Mouse (Mus musculus) MEL (cell line): ENCODE measurements around the gene Edar. TPM values are rescaled to one million over a fixed set of nuclear protein-coding genes. Genes with fewer than 3 reads are reported as not detected.

ENCODE experiments used
- DNase-seq: peaks from one replicate; pipeline ENCODE4 v3.0.0; 2011; ENCODE audit warnings: low read depth, low spot score
- H3K27ac ChIP-seq: 2 replicates; pipeline ENCODE4 v1.5.1; 2012; ENCODE audit warnings: low read depth, mild to moderate bottlenecking, control low read depth, low read length, moderate library complexity; ENCODE audit not compliant: control insufficient read depth
- H3K27me3 ChIP-seq, 2 experiments: fragments of 150-350 bp in 1 of 2; sonication (generic) in 1 of 2; 2 replicates each; pipeline ENCODE4 v1.6.1; 2012; ENCODE audit warnings: low read length in 2 of 2, mild to moderate bottlenecking in 2 of 2, improper control_type of control experiment in 1 of 2, moderate library complexity in 1 of 2; ENCODE audit not compliant: insufficient read depth in 2 of 2, control insufficient read depth in 1 of 2
- H3K36me3 ChIP-seq, 2 experiments: 2 replicates each; pipeline ENCODE4 v1.6.1; 2012 to 2014; ENCODE audit warnings: low read length in 2 of 2, improper control_type of control experiment in 1 of 2, inconsistent platforms in 1 of 2, mild to moderate bottlenecking in 1 of 2; ENCODE audit not compliant: insufficient read depth in 2 of 2, control insufficient read depth in 1 of 2
- H3K4me1 ChIP-seq, 2 experiments: fragments of 150-350 bp in 1 of 2; sonication (generic) in 1 of 2; 2 replicates each; pipeline ENCODE4 v1.6.1; 2012; ENCODE audit warnings: low read length in 2 of 2, improper control_type of control experiment in 1 of 2, mild to moderate bottlenecking in 1 of 2; ENCODE audit not compliant: insufficient read depth in 2 of 2, control insufficient read depth in 1 of 2
- H3K4me3 ChIP-seq, 2 experiments: fragments of 150-350 bp in 1 of 2; sonication (generic) in 1 of 2; 2 replicates each; pipeline ENCODE4 v1.5.1; 2012; ENCODE audit warnings: low read depth in 2 of 2, low read length in 2 of 2, mild to moderate bottlenecking in 2 of 2, moderate library complexity in 2 of 2, control low read depth in 1 of 2, improper control_type of control experiment in 1 of 2; ENCODE audit not compliant: control insufficient read depth in 1 of 2, insufficient read depth in 1 of 2
- H3K79me2 ChIP-seq: 2 replicates; pipeline ENCODE4 v1.6.1; 2012; ENCODE audit warnings: mild to moderate bottlenecking, low read length, moderate library complexity; ENCODE audit not compliant: control insufficient read depth, poor library complexity, insufficient read depth
- H3K9ac ChIP-seq: 2 replicates; pipeline ENCODE4 v1.6.1; 2012; ENCODE audit warnings: low read depth, mild to moderate bottlenecking, control low read depth, low read length, moderate library complexity; ENCODE audit not compliant: control insufficient read depth, poor library complexity, severe bottlenecking
- H3K9me3 ChIP-seq: fragments of 150-350 bp; sonication (generic); replicated peaks from 2 replicates; pipeline ENCODE4 v1.6.1; 2012; ENCODE audit warnings: mild to moderate bottlenecking, low read length, improper control_type of control experiment, moderate library complexity; ENCODE audit not compliant: insufficient read depth
- BHLHE40 ChIP-seq: IDR thresholded peaks from 2 replicates; pipeline ENCODE4 v1.6.1; 2012; ENCODE audit warnings: low read depth, mild to moderate bottlenecking, inconsistent platforms, low read length, improper control_type of control experiment, borderline replicate concordance
- CTCF ChIP-seq, 3 experiments: IDR thresholded peaks in 2 of 3; conservative IDR thresholded peaks in 1 of 3; 2 replicates each; pipeline ENCODE4 v1.5.1; 2011 to 2012; ENCODE audit warnings: low read length in 3 of 3, low read depth in 2 of 3, mild to moderate bottlenecking in 2 of 3, improper control_type of control experiment in 1 of 3, inconsistent platforms in 1 of 3, mixed read lengths in 1 of 3, moderate library complexity in 1 of 3; ENCODE audit not compliant: control insufficient read depth in 1 of 3, insufficient read depth in 1 of 3, poor library complexity in 1 of 3, severe bottlenecking in 1 of 3
- E2F4 ChIP-seq: IDR thresholded peaks from 2 replicates; pipeline ENCODE4 v1.6.1; 2011; ENCODE audit warnings: low read depth, low read length, improper control_type of control experiment, borderline replicate concordance
- ELF1 ChIP-seq: IDR thresholded peaks from 2 replicates; pipeline ENCODE4 v1.6.1; 2014; ENCODE audit warnings: low read depth, mild to moderate bottlenecking, inconsistent platforms, low read length, improper control_type of control experiment, moderate library complexity
- ETS1 ChIP-seq: IDR thresholded peaks from 2 replicates; pipeline ENCODE4 v1.6.1; 2012; ENCODE audit warnings: low read depth, mild to moderate bottlenecking, inconsistent platforms, low read length, improper control_type of control experiment, moderate library complexity
- HCFC1 ChIP-seq: IDR thresholded peaks from 2 replicates; pipeline ENCODE4 v1.6.1; 2012; ENCODE audit warnings: low read depth, mild to moderate bottlenecking, inconsistent platforms, low read length, improper control_type of control experiment, moderate library complexity
- KAT2A ChIP-seq: conservative IDR thresholded peaks from 2 replicates; pipeline ENCODE4 v1.6.1; 2012; ENCODE audit warnings: low read depth, low read length, improper control_type of control experiment, inconsistent platforms
- MAX ChIP-seq: IDR thresholded peaks from 2 replicates; pipeline ENCODE4 v1.6.1; 2011; ENCODE audit warnings: low read length, improper control_type of control experiment
- MAZ ChIP-seq: IDR thresholded peaks from 2 replicates; pipeline ENCODE4 v1.6.1; 2012; ENCODE audit warnings: low read depth, mild to moderate bottlenecking, inconsistent platforms, low read length, improper control_type of control experiment
- MEF2A ChIP-seq: IDR thresholded peaks from 2 replicates; pipeline ENCODE4 v1.6.1; 2014; ENCODE audit warnings: low read depth, mild to moderate bottlenecking, inconsistent platforms, low read length, improper control_type of control experiment; ENCODE audit not compliant: poor library complexity, insufficient replicate concordance, severe bottlenecking; ENCODE audit errors: extremely low read depth
- MYB ChIP-seq: IDR thresholded peaks from 2 replicates; pipeline ENCODE4 v1.6.1; 2011; ENCODE audit warnings: mild to moderate bottlenecking, low read depth, low read length, improper control_type of control experiment
- NELFE ChIP-seq: IDR thresholded peaks from 2 replicates; pipeline ENCODE4 v1.6.1; 2011; ENCODE audit warnings: low read depth, low read length, improper control_type of control experiment
- POLR2A ChIP-seq, 2 experiments: IDR thresholded peaks; 2 replicates each; pipeline ENCODE4 v1.6.1; 2011 to 2012; ENCODE audit warnings: low read length in 2 of 2, mild to moderate bottlenecking in 2 of 2, control low read depth in 1 of 2, improper control_type of control experiment in 1 of 2, low read depth in 1 of 2, moderate library complexity in 1 of 2; ENCODE audit not compliant: control insufficient read depth in 1 of 2, insufficient read depth in 1 of 2, poor library complexity in 1 of 2
- POLR2AphosphoS2 ChIP-seq: IDR thresholded peaks from 2 replicates; pipeline ENCODE4 v1.6.1; 2011; ENCODE audit warnings: low read length, improper control_type of control experiment
- POLR2AphosphoS5 ChIP-seq: IDR thresholded peaks from 2 replicates; pipeline ENCODE4 v1.6.1; 2012; ENCODE audit warnings: low read depth, borderline replicate concordance, mild to moderate bottlenecking, inconsistent platforms, low read length, moderate library complexity, mixed read lengths
- RAD21 ChIP-seq: IDR thresholded peaks from 2 replicates; pipeline ENCODE4 v1.6.1; 2011; ENCODE audit warnings: mild to moderate bottlenecking, low read depth, low read length, improper control_type of control experiment
- RCOR1 ChIP-seq: IDR thresholded peaks from 2 replicates; pipeline ENCODE4 v1.6.1; 2012; ENCODE audit warnings: low read depth, mild to moderate bottlenecking, inconsistent platforms, low read length, improper control_type of control experiment
- SIN3A ChIP-seq: IDR thresholded peaks from 2 replicates; pipeline ENCODE4 v1.6.1; 2012; ENCODE audit warnings: low read length, improper control_type of control experiment, inconsistent platforms
- SMC3 ChIP-seq: IDR thresholded peaks from 2 replicates; pipeline ENCODE4 v1.6.1; 2011; ENCODE audit warnings: low read depth, low read length, improper control_type of control experiment
- TBP ChIP-seq: IDR thresholded peaks from 2 replicates; pipeline ENCODE4 v1.8.0; 2011; ENCODE audit warnings: low read depth, low read length, improper control_type of control experiment
- TCF12 ChIP-seq: IDR thresholded peaks from 2 replicates; pipeline ENCODE4 v1.6.1; 2014; ENCODE audit warnings: low read depth, mild to moderate bottlenecking, inconsistent platforms, low read length, improper control_type of control experiment, moderate library complexity
- UBTF ChIP-seq: IDR thresholded peaks from 2 replicates; pipeline ENCODE4 v1.6.1; 2012; ENCODE audit warnings: low read depth, mild to moderate bottlenecking, inconsistent platforms, low read length, improper control_type of control experiment, moderate library complexity, borderline replicate concordance; ENCODE audit not compliant: insufficient read depth
- ZC3H11A ChIP-seq: IDR thresholded peaks from 2 replicates; pipeline ENCODE4 v1.6.1; 2012; ENCODE audit warnings: low read depth, mild to moderate bottlenecking, inconsistent platforms, low read length, improper control_type of control experiment
- ZKSCAN1 ChIP-seq: IDR thresholded peaks from 2 replicates; pipeline ENCODE4 v1.6.1; 2012; ENCODE audit warnings: low read depth, mild to moderate bottlenecking, inconsistent platforms, low read length, improper control_type of control experiment, moderate library complexity
- polyA plus RNA-seq, 2 experiments: library from polyadenylated mRNA; stranded (reverse) in 1 of 2; unstranded in 1 of 2; fragments of >175 nt in 1 of 2; fragments of >200 nt in 1 of 2; gene quantifications; 2 replicates each; pipeline versions ENCODE4 v1.2.1 to v1.2.4; 2012; ENCODE audit warnings: low replicate concordance in 2 of 2, low read depth in 1 of 2; ENCODE audit not compliant: insufficient read length in 2 of 2, insufficient read depth in 1 of 2, missing spikeins in 1 of 2
- total RNA-seq: library from RNA; depleted of rRNA; stranded (reverse); fragments of 300-350 nt; gene quantifications from 2 replicates; pipeline ENCODE4 v1.2.3, GENCODE M21; 2012; rRNA removed

Gene Edar
- total and polyA plus RNA-seq, 3 experiments, result not detected

DNA sequence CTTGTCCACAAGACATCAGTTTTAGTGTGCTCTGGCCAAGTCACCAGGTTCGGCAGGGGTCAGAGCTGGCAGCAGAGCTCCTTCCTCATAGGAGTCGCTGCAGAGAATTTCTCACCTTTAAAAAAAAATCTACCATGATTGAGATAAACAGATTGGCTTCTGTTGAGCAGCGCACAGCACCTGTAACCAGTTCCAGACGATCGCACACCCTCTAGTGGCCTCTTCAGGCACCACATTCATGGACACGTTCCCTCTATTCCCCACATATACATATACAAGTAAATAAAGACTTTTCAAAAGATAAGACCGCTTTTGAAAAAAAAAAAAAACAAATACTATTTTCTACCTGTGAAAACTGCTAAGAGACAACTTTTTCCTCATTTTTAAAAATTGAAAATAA is 116.4 kb downstream of the Edar start (continued):
- no peak for TF ChIP-seq MAX
- no peak for TF ChIP-seq HCFC1
- no peak for TF ChIP-seq ETS1
- TF ChIP-seq POLR2AphosphoS5, result no peak
- TF ChIP-seq RCOR1, result 0 out of 2 replicates have a peak, but pooled peaks have one; percentile 32
- no peak for TF ChIP-seq TBP
- no peak for TF ChIP-seq NELFE
- no peak for TF ChIP-seq POLR2A (IDR thresholded peaks at IDR 0.05; ENCODE audit: control insufficient read depth in 1 of 2, insufficient read depth in 1 of 2, low read depth in 1 of 2, low read length in 2 of 2, poor library complexity in 1 of 2)
- TF ChIP-seq MEF2A, result no peak
- TF ChIP-seq E2F4, result no peak
- peak; percentile 73 for TF ChIP-seq RAD21
- TF ChIP-seq KAT2A, result no peak
- no peak for TF ChIP-seq TCF12
- peak; percentile 66 to 87 (median 74) for TF ChIP-seq CTCF (IDR thresholded peaks at IDR 0.05 in 2 of 3, conservative IDR thresholded peaks at IDR 0.05 in 1 of 3; ENCODE audit: control insufficient read depth in 1 of 3, insufficient read depth in 1 of 3, low read depth in 2 of 3, low read length in 3 of 3, poor library complexity in 1 of 3, severe bottlenecking in 1 of 3)
- TF ChIP-seq POLR2AphosphoS2, result no peak
- peak; percentile 81 for TF ChIP-seq SMC3
- TF ChIP-seq MAZ, result no peak
- TF ChIP-seq ZKSCAN1, result no peak

GRCm38 (mm10) chr10:58554693-58555387 is 120.6 kb downstream of the Edar start:
- no peak for DNase-seq
- no peak overlapping the region for H3K9ac ChIP-seq
- H3K9me3 ChIP-seq, result no peaks in the 10 kb centered on the region
- H3K4me1 ChIP-seq, result no peaks in the 10 kb centered on the region
- no peaks in the 10 kb centered on the region for H3K79me2 ChIP-seq
- H3K36me3 ChIP-seq, result no peaks in the 10 kb centered on the region
- H3K27me3 ChIP-seq, result no peaks in the 10 kb centered on the region; a peak in 1 of 4 replicates
- no peak for TF ChIP-seq E2F4
- TF ChIP-seq UBTF, result no peak
- no peak for TF ChIP-seq MYB
- no peak for TF ChIP-seq ZC3H11A
- no peak for TF ChIP-seq BHLHE40
- TF ChIP-seq MAZ, result no peak
- TF ChIP-seq KAT2A, result no peak
- TF ChIP-seq SMC3, result no peak
- no peak for TF ChIP-seq ELF1
- no peak for TF ChIP-seq SIN3A
- H3K4me3 ChIP-seq, result no peak overlapping the region
- H3K27ac ChIP-seq, result no peak overlapping the region

Other genes starting within 250 kb of the Edar start
- 73.5 and 82.4 TPM in 2 replicates for gene Ranbp2, start 228.7 kb downstream of the Edar start, total RNA-seq
- 100 to 1,000 TPM in 1 of 2 experiments, 10 to 100 TPM in 1; 52.3 to 114 TPM for gene Ranbp2, start 228.7 kb downstream of the Edar start, polyA plus RNA-seq
- 1.2 and 1.3 TPM in 2 replicates for gene Ccdc138, start 177.7 kb downstream of the Edar start, total RNA-seq
- 1 to 10 TPM in 1 of 2 experiments, not detected in 1; 1.3 TPM for gene Ccdc138, start 177.7 kb downstream of the Edar start, polyA plus RNA-seq
- not detected in 2 replicates for gene Gm17542, start 42.6 kb upstream of the Edar start, total RNA-seq
- not detected for gene Gm17542, start 42.6 kb upstream of the Edar start, polyA plus RNA-seq
- gene Sh3rf3, start 137.7 kb upstream of the Edar start, total RNA-seq, result not detected in 2 replicates
- gene Sh3rf3, start 137.7 kb upstream of the Edar start, polyA plus RNA-seq, result not detected